Mouse (Mus musculus) cerebellum, postnatal 10 days (tissue): Measurements from ENCODE around the gene Gbp7.
A peak's percentile ranks its signal among the peaks of the same experiment; 100 is the strongest.
"Not testable (repeated sequence)": the region's sequence is repeated elsewhere in the genome, so short reads cannot be mapped to it uniquely, and the experiment has no call there.

Experiments used
- DNase-seq, 2 experiments: peaks; one replicate each; pipeline ENCODE4 v3.0.0; 2021; ENCODE audit warnings: mixed read lengths in 2 of 2

Gene Gbp7

GRCm38 (mm10) chr3:142530087-142530953 is at the start of gene Gbp7:
TSS of gene Gbp7 (plus strand) at chr3:142530342.
- peak; percentile 47 to 54 for DNase-seq

GRCm38 (mm10) chr3:142490465-142490864 is 39.7 kb upstream of the Gbp7 start:
- peak; percentile 91 to 94 for DNase-seq

GRCm38 (mm10) chr3:142493536-142494061 is 36.5 kb upstream of the Gbp7 start, which contains the start of gene Gbp5:
TSS of gene Gbp5 (plus strand) at chr3:142493978.
- DNase-seq: peak; percentile 64 to 65

- DNase-seq: no peak
Measured at GRCm38 (mm10) chr3:142495146-142495655, 34.9 kb upstream of the Gbp7 start.

- no peak for DNase-seq
Measured at GRCm38 (mm10) chr3:142496113-142497101, 33.7 kb upstream of the Gbp7 start.

GRCm38 (mm10) chr3:142497123-142497841 is 32.9 kb upstream of the Gbp7 start:
- no peak for DNase-seq

GRCm38 (mm10) chr3:142498941-142499340 is 31.2 kb upstream of the Gbp7 start:
- DNase-seq: peak; percentile 87 to 88

- DNase-seq: no peak
Measured at GRCm38 (mm10) chr3:142528116-142528515, 2.0 kb upstream of the Gbp7 start.

- no peak for DNase-seq
Measured at GRCm38 (mm10) chr3:142529597-142529996, 545 bp upstream of the Gbp7 start.

- DNase-seq: no peak
Measured at GRCm38 (mm10) chr3:142531595-142531994, 1.5 kb downstream of the Gbp7 start.

GRCm38 (mm10) chr3:142533185-142533584 is 3.0 kb downstream of the Gbp7 start:
- DNase-seq: no peak

GRCm38 (mm10) chr3:142535667-142536066 is 5.5 kb downstream of the Gbp7 start:
- no peak for DNase-seq

- no peak for DNase-seq
Measured at GRCm38 (mm10) chr3:142541391-142541790, 11.2 kb downstream of the Gbp7 start.

GRCm38 (mm10) chr3:142542776-142543175 is 12.6 kb downstream of the Gbp7 start:
- DNase-seq: not testable (repeated sequence)

- peak in 1 of 2 experiments; percentile 48 for DNase-seq
Measured at GRCm38 (mm10) chr3:142546690-142547089, 16.5 kb downstream of the Gbp7 start.

GRCm38 (mm10) chr3:142550052-142550676 is 20.0 kb downstream of the Gbp7 start:
- DNase-seq: no peak

GRCm38 (mm10) chr3:142554601-142555000 is 24.5 kb downstream of the Gbp7 start:
- DNase-seq: no peak

- peak; percentile 59 to 68 for DNase-seq
Measured at GRCm38 (mm10) chr3:142555623-142556022, 25.5 kb downstream of the Gbp7 start.

- no peak for DNase-seq
Measured at GRCm38 (mm10) chr3:142559632-142560228, 29.6 kb downstream of the Gbp7 start, which contains the start of gene Gbp3. TSS of gene Gbp3 (plus strand) at chr3:142560026.

GRCm38 (mm10) chr3:142560296-142560948 is 30.3 kb downstream of the Gbp7 start:
- peak; percentile 94 for DNase-seq
